14 mouse cellular contexts compared by ENCODE assay signal in genomic region chr1:75499441-75499840, GRCm38 (mm10). TPM values are rescaled to one million over a fixed set of nuclear protein-coding genes. Genes with fewer than 3 reads are reported as not detected.
A peak's percentile ranks its signal among the peaks of the same experiment; 100 is the strongest.
DNase-seq lines count a peak whose midpoint lies in the region; ATAC-seq and TF ChIP-seq lines count a peak whose summit lies in the region.
"Had no signal": no experiment of that assay in that cellular context is flagged by ENCODE, and none has a peak within 500 bp of the region (broad histone marks: within the 10 kb centered on the region; RNA-seq: fewer than 3 reads in every experiment).

No protein-coding gene starts in this region.

- ATAC-seq in cerebellum, adult (ENCODE audit: insufficient number of reproducible peaks, low FRiP score, low TSS enrichment), result no peak

- no peaks in the 10 kb centered on the region for H3K36me3 ChIP-seq in kidney, adult 2 months (ENCODE audit: control insufficient read depth, insufficient read depth, low read length)
- H3K36me3 ChIP-seq in testis, adult 2 months (ENCODE audit: control insufficient read depth, insufficient read depth, low read length), result no peaks in the 10 kb centered on the region
- no peaks in the 10 kb centered on the region for H3K36me3 ChIP-seq in thymus, adult 2 months (ENCODE audit: control insufficient read depth, insufficient read depth, low read length)

- H3K4me3 ChIP-seq in cerebellum, adult 2 months (replicated peaks; ENCODE audit: insufficient read depth, low read depth, low read length), result no peak overlapping the region
- no peak overlapping the region for H3K4me3 ChIP-seq in kidney, adult 2 months (ENCODE audit: insufficient read depth, low read depth, low read length)
- H3K4me3 ChIP-seq in testis, adult 2 months (ENCODE audit: control insufficient read depth, low read depth, low read length), result no peak overlapping the region
- no peak overlapping the region for H3K4me3 ChIP-seq in left cerebral cortex, adult 2 months
- no peak overlapping the region for H3K4me3 ChIP-seq in thymus, adult 2 months (ENCODE audit: control insufficient read depth, insufficient read depth, low read length)
- H3K4me3 ChIP-seq: erythroblast, embryonic 14.5 days; midbrain, embryonic 10.5 days; myocyte had no signal

- intact Hi-C loops in left cerebral cortex, adult 2 months (cut with DNase I), result no loop called here

- no peak for DNase-seq in cerebellum, adult 2 months
- DNase-seq in kidney, adult 2 months, result no peak
- no peak for DNase-seq in kidney, adult 11 months
- DNase-seq in testis, postnatal 14 days (ENCODE audit: low spot score), result no peak
- no peak for DNase-seq in left cerebral cortex, adult 2 months (ENCODE audit: extremely low spot score in 1 of 2, low spot score in 2 of 2)
- DNase-seq in thymus, adult 2 months, result no peak
- DNase-seq: cerebellum, adult 18-20 months; heart, postnatal 14 days; kidney, postnatal 14 days had no signal

- 0 out of 2 replicates have a peak, but pooled peaks have one; percentile 7 for TF ChIP-seq CTCF in cerebellum, adult 2 months (IDR thresholded peaks at IDR 0.05; ENCODE audit: borderline replicate concordance, insufficient read depth, low read depth, low read length)
- 0 out of 2 replicates have a peak, but pooled peaks have one; percentile 25 for TF ChIP-seq CTCF in kidney, adult 2 months (conservative IDR thresholded peaks at IDR 0.05; ENCODE audit: insufficient read depth, insufficient read length, low read depth, low read length)
- TF ChIP-seq CTCF in testis, adult 2 months (IDR thresholded peaks at IDR 0.05; ENCODE audit: control insufficient read depth, insufficient read depth, insufficient replicate concordance, low read depth, low read length), result peak; percentile 5; the same call in 1 of the 2 replicates
- TF ChIP-seq CTCF in left cerebral cortex, adult 2 months (IDR thresholded peaks at IDR 0.05), result no peak; the same call in 1 of the 2 replicates
- no peak for TF ChIP-seq CTCF in thymus, adult 2 months (IDR thresholded peaks at IDR 0.05; ENCODE audit: borderline replicate concordance, control insufficient read depth, extremely low read depth, insufficient read depth, low read length, poor library complexity)

- TF ChIP-seq POLR2A in cerebellum, adult 2 months (IDR thresholded peaks at IDR 0.05; ENCODE audit: borderline replicate concordance, insufficient read depth, low read length), result no peak
- TF ChIP-seq POLR2A in kidney, adult 2 months (IDR thresholded peaks at IDR 0.05; ENCODE audit: low read depth, low read length), result no peak
- TF ChIP-seq POLR2A in testis, adult 2 months (IDR thresholded peaks at IDR 0.05; ENCODE audit: control insufficient read depth, low read depth, low read length), result no peak
- no peak for TF ChIP-seq POLR2A in thymus, adult 2 months (IDR thresholded peaks at IDR 0.05; ENCODE audit: control insufficient read depth, extremely low read depth, insufficient read depth, low read length, poor library complexity)

- WGBS in cerebellum, adult 2 months, result 82% methylated on average over 7 of the region's 7 CpGs
- WGBS in kidney, adult 2 months, result 82% methylated on average over 7 of the region's 7 CpGs
- 82% methylated on average over 7 of the region's 7 CpGs for WGBS in thymus, adult 2 months

- peaks cover 3% of the 10 kb centered on the region; the same call in 1 of the 2 replicates for H3K4me1 ChIP-seq in cerebellum, adult 2 months (ENCODE audit: control insufficient read depth, insufficient read depth, low read length)
- H3K4me1 ChIP-seq in kidney, adult 2 months (ENCODE audit: control insufficient read depth, insufficient read depth, low read length), result no peaks in the 10 kb centered on the region
- peaks cover 10% of the 10 kb centered on the region for H3K4me1 ChIP-seq in testis, adult 2 months (ENCODE audit: control insufficient read depth, insufficient read depth, low read length)
- H3K4me1 ChIP-seq in thymus, adult 2 months (replicated peaks; ENCODE audit: control insufficient read depth, insufficient read depth, low read length), result no peaks in the 10 kb centered on the region

- no peak overlapping the region for H3K27ac ChIP-seq in cerebellum, adult 2 months (ENCODE audit: insufficient read depth, low read length)
- no peak overlapping the region for H3K27ac ChIP-seq in kidney, adult 2 months (ENCODE audit: insufficient read depth, low read depth, low read length)
- H3K27ac ChIP-seq in testis, adult 2 months (ENCODE audit: control insufficient read depth, insufficient read depth, low read depth, low read length), result no peak overlapping the region
- H3K27ac ChIP-seq in left cerebral cortex, adult 2 months, result no peak overlapping the region
- no peak overlapping the region for H3K27ac ChIP-seq in thymus, adult 2 months (ENCODE audit: control insufficient read depth, insufficient read depth, low read length)
- H3K27ac ChIP-seq: midbrain, embryonic 10.5 days had no signal

- no peaks in the 10 kb centered on the region for H3K27me3 ChIP-seq in cerebellum, adult 2 months (ENCODE audit: control insufficient read depth, insufficient read depth, low read length)
- no peaks in the 10 kb centered on the region for H3K27me3 ChIP-seq in kidney, adult 2 months (replicated peaks; ENCODE audit: control insufficient read depth, insufficient read depth, low read length)
- H3K27me3 ChIP-seq in testis, adult 2 months (ENCODE audit: control insufficient read depth, insufficient read depth, low read length), result no peaks in the 10 kb centered on the region
- H3K27me3 ChIP-seq in thymus, adult 2 months (ENCODE audit: control insufficient read depth, insufficient read depth, low read length), result no peaks in the 10 kb centered on the region

RNA-seq across cellular contexts. Expression of gene Obsl1, which starts 6.8 kb away (rescaled TPM):
- 41.1 and 44.0 TPM in 2 replicates for polyA plus RNA-seq in cerebellum, adult 2 months (2012; rRNA removed)
- 6.4 and 8.9 TPM in 2 replicates for polyA plus RNA-seq in kidney, adult 2 months (2012; rRNA removed)
- polyA plus RNA-seq in testis, adult 2 months (2012; rRNA removed), result 46.0 and 47.0 TPM in 2 replicates
- total RNA-seq in left cerebral cortex, adult 2 months (2021), result 10 to 100 TPM; 29.3 to 29.8 TPM
- 17.9 and 23.1 TPM in 2 replicates for polyA plus RNA-seq in thymus, adult 2 months (2012; rRNA removed)

RNA-seq across cellular contexts. Expression of gene Inha, which starts 7.4 kb away (rescaled TPM):
- 64.7 and 68.6 TPM in 2 replicates for polyA plus RNA-seq in cerebellum, adult 2 months (2012; rRNA removed)
- polyA plus RNA-seq in kidney, adult 2 months (2012; rRNA removed), result 3.9 and 6.5 TPM in 2 replicates
- polyA plus RNA-seq in testis, adult 2 months (2012; rRNA removed), result 160 and 210 TPM in 2 replicates
- total RNA-seq in left cerebral cortex, adult 2 months (2021), result 10 to 100 TPM; 24.8 to 30.1 TPM
- polyA plus RNA-seq in thymus, adult 2 months (2012; rRNA removed), result 9.6 and 19.9 TPM in 2 replicates
- polyA plus RNA-seq: erythroblast, embryonic 14.5 days had no signal

RNA-seq across cellular contexts. Expression of gene Tmem198, which starts 20.1 kb away (rescaled TPM):
- polyA plus RNA-seq in cerebellum, adult 2 months (2012; rRNA removed), result 41.3 and 46.6 TPM in 2 replicates
- 1.3 and 1.8 TPM in 2 replicates for polyA plus RNA-seq in kidney, adult 2 months (2012; rRNA removed)
- 7.2 and 8.9 TPM in 2 replicates for polyA plus RNA-seq in testis, adult 2 months (2012; rRNA removed)
- total RNA-seq in left cerebral cortex, adult 2 months (2021), result 100 to 1,000 TPM; 110 to 112 TPM
- polyA plus RNA-seq in thymus, adult 2 months (2012; rRNA removed), result 3.0 and 3.5 TPM in 2 replicates

RNA-seq across cellular contexts. Expression of gene Chpf, which starts 20.3 kb away (rescaled TPM):
- polyA plus RNA-seq in cerebellum, adult 2 months (2012; rRNA removed), result 88.3 and 92.6 TPM in 2 replicates
- 31.6 and 51.9 TPM in 2 replicates for polyA plus RNA-seq in kidney, adult 2 months (2012; rRNA removed)
- polyA plus RNA-seq in testis, adult 2 months (2012; rRNA removed), result 39.5 and 40.8 TPM in 2 replicates
- total RNA-seq in left cerebral cortex, adult 2 months (2021), result 10 to 100 TPM; 80.5 to 87.3 TPM
- polyA plus RNA-seq in thymus, adult 2 months (2012; rRNA removed), result 38.7 and 43.7 TPM in 2 replicates

RNA-seq across cellular contexts. Expression of gene Stk11ip, which starts 21.9 kb away (rescaled TPM):
- polyA plus RNA-seq in cerebellum, adult 2 months (2012; rRNA removed), result 29.3 and 29.8 TPM in 2 replicates
- polyA plus RNA-seq in kidney, adult 2 months (2012; rRNA removed), result 15.5 and 21.0 TPM in 2 replicates
- polyA plus RNA-seq in testis, adult 2 months (2012; rRNA removed), result 22.4 and 24.2 TPM in 2 replicates
- 10 to 100 TPM; 34.3 to 35.8 TPM for total RNA-seq in left cerebral cortex, adult 2 months (2021)
- polyA plus RNA-seq in thymus, adult 2 months (2012; rRNA removed), result 73.2 and 93.0 TPM in 2 replicates

Comparison
In these comparisons a context has a peak if more than half of its experiments do, and no peak if none do; other contexts are left out.
1. CTCF ChIP-seq: peak in cerebellum, adult 2 months (single experiment), kidney, adult 2 months (single experiment) and testis, adult 2 months (single experiment); none in left cerebral cortex, adult 2 months (single experiment) and thymus, adult 2 months (single experiment).